Mouse (Mus musculus) thymus, postnatal 25 days (tissue): ENCODE data around the gene Sdad1.
A peak's percentile ranks its signal among the peaks of the same experiment; 100 is the strongest.

Experiments
- DNase-seq: peaks from one replicate; pipeline ENCODE4 v3.0.0; 2022

Sdad1 gene

GRCm38 (mm10) chr5:92304291-92304690 lies 6.0 kb downstream of the Sdad1 start:
- DNase-seq: no peak

DNA sequence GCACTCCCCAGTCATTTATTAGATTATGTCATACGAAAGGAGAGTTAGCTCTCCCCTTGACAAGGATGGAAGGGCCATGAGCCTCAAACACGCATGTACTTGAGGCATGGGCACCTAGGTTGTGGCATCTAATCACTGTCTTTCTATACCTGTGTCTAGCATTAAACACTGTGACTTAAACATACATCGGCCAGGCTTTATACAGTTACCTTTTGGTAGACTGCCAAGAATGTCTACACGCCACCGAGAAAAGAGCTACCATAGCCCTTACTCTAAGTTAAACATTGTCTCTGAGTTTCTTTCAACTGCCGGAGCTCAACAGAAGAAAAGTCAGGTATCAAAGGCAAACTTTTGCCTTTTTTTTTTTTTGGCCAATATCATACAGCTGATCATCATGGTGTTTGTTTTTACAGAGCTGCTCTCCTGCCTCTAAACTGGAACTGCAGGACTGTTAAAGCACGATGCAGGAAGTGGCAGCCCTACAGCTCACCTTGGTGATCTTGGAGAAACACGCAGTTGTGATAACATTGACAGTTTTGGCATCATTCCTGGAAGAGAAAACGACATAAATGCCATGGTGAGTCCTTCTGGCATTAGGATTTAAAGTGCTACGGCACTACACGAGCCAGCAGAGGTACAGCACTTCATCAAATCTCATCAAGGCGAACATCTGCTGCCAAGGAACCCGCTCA lies 8.0 kb downstream of the Sdad1 start:
- DNase-seq: no peak

- DNase-seq: no peak
These were observed 15.8 kb downstream of the Sdad1 start for GRCm38 (mm10) chr5:92294525-92294924.

DNA sequence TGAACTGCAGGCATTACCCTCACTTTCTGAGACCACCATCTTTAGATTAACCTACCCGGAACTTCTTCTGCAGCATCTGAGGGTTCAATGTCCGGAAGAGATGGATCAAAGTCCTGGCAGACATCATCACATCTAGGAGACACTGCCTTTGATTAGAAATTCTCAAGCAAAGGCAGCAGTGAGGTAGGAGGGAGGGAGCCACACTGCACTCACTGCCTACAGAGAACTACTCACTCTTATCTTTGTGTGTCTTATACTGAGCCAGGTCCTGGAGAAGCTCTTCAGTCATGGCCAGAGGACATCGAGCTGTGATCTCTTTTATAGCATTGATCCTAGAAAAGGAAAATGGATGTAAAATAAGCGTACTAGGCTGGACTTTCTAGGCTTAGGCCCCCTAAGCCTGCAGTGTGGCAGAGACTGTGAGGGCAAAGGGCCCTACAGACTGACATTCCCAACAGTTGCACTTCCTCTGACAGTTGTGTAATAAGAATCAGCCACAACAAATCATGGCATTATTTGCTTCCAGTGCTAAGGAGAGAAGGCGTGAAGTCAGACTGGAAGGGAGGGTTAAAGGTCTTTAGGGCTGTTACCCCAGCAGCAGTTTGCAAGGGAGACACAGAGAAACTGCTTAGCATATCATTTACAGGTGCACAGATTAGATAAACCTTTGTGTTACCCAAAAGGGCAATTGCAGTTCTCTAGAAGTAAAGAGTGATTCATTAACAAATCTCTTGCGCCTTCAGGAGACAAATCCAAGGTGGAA lies 18.4 kb downstream of the Sdad1 start:
- no peak for DNase-seq

DNA sequence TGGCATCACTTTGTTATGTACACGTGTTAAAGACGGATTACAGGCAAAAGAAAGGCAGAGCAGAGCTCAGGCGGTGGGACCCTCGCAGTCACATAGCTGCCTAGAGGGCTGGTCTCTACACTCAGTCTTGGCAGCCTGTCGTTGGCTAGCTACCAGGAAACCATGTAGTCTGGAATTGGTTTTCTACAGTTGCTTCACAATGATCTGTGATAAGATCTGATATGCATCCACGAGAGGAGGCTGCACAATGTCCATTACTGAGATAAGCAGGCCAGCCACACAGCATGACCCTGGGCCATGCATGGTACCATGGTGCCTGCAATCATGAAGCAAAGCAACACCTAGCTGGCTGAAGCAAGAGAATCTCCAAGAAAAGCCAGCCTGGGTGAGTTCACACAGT lies 22.4 kb downstream of the Sdad1 start:
- DNase-seq: no peak

- no peak for DNase-seq
These were observed 27.2 kb downstream of the Sdad1 start for GRCm38 (mm10) chr5:92283107-92283506.

GRCm38 (mm10) chr5:92282571-92282970 lies 27.7 kb downstream of the Sdad1 start:
- DNase-seq: no peak

- DNase-seq: no peak
These were observed 31.2 kb downstream of the Sdad1 start for GRCm38 (mm10) chr5:92278942-92279537.

- DNase-seq: peak; percentile 80
These were observed 32.6 kb downstream of the Sdad1 start, which contains the start of gene Naaa for GRCm38 (mm10) chr5:92277437-92278394. Gene Naaa, minus strand, starts transcription at chr5:92278170.

GRCm38 (mm10) chr5:92270496-92270895 lies 39.8 kb downstream of the Sdad1 start:
- DNase-seq: no peak

- DNase-seq: no peak
These were observed 46.4 kb downstream of the Sdad1 start for GRCm38 (mm10) chr5:92263761-92264359.

GRCm38 (mm10) chr5:92262646-92263045 lies 47.6 kb downstream of the Sdad1 start:
- DNase-seq: no peak

GRCm38 (mm10) chr5:92256218-92256617 lies 54.1 kb downstream of the Sdad1 start, which contains the start of gene Ppef2:
Gene Ppef2, minus strand, starts transcription at chr5:92256278.
- no peak for DNase-seq

DNA sequence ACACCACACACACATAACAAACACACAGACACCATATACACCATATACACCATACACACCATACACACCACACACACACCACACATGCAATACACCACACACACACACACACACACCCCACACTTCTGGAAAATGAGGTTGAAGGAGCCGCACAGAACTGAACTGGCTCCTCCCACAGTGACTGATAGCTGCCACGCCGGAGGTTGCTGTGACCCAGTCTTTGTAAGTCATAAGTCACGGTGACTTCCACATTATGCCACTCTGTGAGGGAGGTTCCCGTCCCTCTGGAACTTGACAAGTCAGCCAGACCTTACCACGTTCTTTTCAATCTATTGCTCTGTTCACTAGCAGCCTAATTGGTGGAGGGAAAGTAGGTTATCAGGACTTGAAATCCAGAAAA lies 55.8 kb downstream of the Sdad1 start:
- DNase-seq: no peak

DNA sequence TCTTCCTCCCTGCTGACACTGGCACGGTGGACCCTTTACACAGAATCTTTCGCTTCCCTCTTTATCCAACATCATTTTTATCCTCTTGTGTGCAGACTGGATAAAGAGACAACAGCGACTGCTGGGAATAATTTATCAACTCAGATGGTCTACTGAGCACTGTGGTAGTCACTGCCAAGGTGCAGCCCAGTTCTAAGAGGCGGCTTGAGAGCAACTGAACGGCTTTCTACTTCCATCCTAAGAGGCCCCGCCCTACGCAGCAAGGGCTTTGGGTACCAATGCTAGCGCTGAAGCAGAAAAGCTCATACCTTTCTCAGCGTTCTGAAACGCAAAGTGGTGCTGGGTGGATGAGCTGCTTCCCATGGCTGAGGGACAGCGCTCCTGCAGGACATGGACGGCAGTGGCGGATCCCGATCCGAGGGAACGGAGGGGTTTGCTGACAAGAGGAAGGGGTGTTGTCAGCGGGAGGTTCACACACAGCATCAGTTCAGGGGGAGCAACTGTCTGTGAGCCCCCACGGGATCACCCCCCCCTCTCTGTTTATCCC lies 57.4 kb downstream of the Sdad1 start:
- DNase-seq: no peak

DNA sequence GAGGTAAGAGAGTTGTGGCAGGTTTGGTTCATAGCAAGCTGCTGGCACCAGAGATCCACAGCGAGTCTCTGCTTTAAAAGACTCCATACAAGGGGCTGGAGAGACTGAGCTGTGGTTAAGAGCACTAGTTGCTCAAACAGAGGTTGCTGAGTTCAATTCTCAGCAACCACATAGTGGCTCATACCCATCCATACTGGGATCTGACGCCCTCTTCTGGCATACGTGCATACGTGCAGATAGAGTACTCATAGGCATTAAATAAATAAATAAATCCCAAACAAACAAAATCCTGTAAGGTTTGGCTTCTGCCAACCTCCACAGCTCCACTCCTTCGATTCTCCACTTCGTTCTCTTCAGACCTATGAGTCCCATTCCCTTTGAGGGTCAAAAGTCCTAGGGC lies 58.2 kb downstream of the Sdad1 start:
- no peak for DNase-seq

GRCm38 (mm10) chr5:92248614-92249013 lies 61.7 kb downstream of the Sdad1 start:
- DNase-seq: no peak

- peak; percentile 55 for DNase-seq
These were observed 64.8 kb downstream of the Sdad1 start for GRCm38 (mm10) chr5:92245483-92245882.

DNA sequence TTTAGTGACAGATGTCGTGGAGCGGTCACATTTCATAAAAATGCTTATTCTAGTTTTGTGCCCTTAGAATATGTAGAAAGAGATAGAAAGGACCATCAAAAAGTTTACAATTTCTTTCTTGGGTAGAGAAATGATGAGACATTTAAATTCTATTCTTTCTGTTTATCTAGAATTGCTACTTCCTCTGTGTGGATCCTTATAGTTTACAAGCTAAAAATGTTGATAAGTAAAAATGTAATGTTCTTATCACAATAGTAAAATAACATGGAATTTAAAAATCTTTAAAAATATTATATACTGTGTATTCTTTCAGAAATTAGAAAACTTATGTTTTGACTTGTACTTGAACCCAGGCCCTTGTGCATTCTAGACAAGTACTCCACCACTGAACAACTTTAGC lies 65.4 kb downstream of the Sdad1 start:
- no peak for DNase-seq

GRCm38 (mm10) chr5:92240769-92241168 lies 69.5 kb downstream of the Sdad1 start:
- DNase-seq: no peak

GRCm38 (mm10) chr5:92239333-92240232 lies 70.7 kb downstream of the Sdad1 start:
- DNase-seq: peak; percentile 66
